Mouse (Mus musculus): ENCODE results near the gene Slc5a4a. TPM values are rescaled to one million over a fixed set of nuclear protein-coding genes. Genes with fewer than 3 reads are reported as not detected.
A peak's percentile ranks its signal among the peaks of the same experiment; 100 is the strongest.

Slc5a4a gene
- polyA plus RNA-seq, 1 experiment from 2014 or later, result not detected

- Histone ChIP-seq H3K9me3 (ENCODE audit: control insufficient read depth, low read length) (no peaks in the 10 kb centered on the region), H3K4me1 (ENCODE audit: control insufficient read depth, insufficient read depth, low read length) (no peaks in the 10 kb centered on the region), H3K4me2 (no peak overlapping the region), H3K36me3 (ENCODE audit: control insufficient read depth, insufficient read depth, low read length) (no peaks in the 10 kb centered on the region), H3K27ac (ENCODE audit: low read depth, low read length) (no peak overlapping the region), H3K27me3 (ENCODE audit: control insufficient read depth, insufficient read depth, low read length) (no peaks in the 10 kb centered on the region), H3K9ac (ENCODE audit: low read length) (no peak overlapping the region), H3K4me3 (ENCODE audit: low read depth, low read length) (no peak overlapping the region)
- 80% methylated on average over 7 of the region's 7 CpGs for WGBS
- ATAC-seq (ENCODE audit: low FRiP score) (no peak), DNase-seq (ENCODE audit: low spot score, missing footprints) (no peak)
Observed at GRCm38 (mm10) chr10:76155911-76156310, 8.7 kb downstream of the Slc5a4a start.

GRCm38 (mm10) chr10:76157528-76157927 is 10.3 kb downstream of the Slc5a4a start:
- H3K27me3 ChIP-seq (ENCODE audit: control insufficient read depth, insufficient read depth, low read length), result no peaks in the 10 kb centered on the region
- ATAC-seq (ENCODE audit: low FRiP score), result no peak
- no peak for DNase-seq (ENCODE audit: low spot score, missing footprints)
- H3K4me1 ChIP-seq (ENCODE audit: control insufficient read depth, insufficient read depth, low read length), result no peaks in the 10 kb centered on the region
- no peak overlapping the region for H3K4me2 ChIP-seq
- no peak overlapping the region for H3K9ac ChIP-seq (ENCODE audit: low read length)
- no peak overlapping the region for H3K27ac ChIP-seq (ENCODE audit: low read depth, low read length)
- H3K9me3 ChIP-seq (ENCODE audit: control insufficient read depth, low read length), result no peaks in the 10 kb centered on the region
- no peak overlapping the region for H3K4me3 ChIP-seq (ENCODE audit: low read depth, low read length)
- H3K36me3 ChIP-seq (ENCODE audit: control insufficient read depth, insufficient read depth, low read length), result no peaks in the 10 kb centered on the region
- 85% methylated on average over 5 of the region's 5 CpGs for WGBS

- ATAC-seq (ENCODE audit: low FRiP score) (no peak), DNase-seq (ENCODE audit: low spot score, missing footprints) (no peak)
- Histone ChIP-seq H3K4me2 (no peak overlapping the region), H3K9me3 (ENCODE audit: control insufficient read depth, low read length) (no peaks in the 10 kb centered on the region), H3K27me3 (ENCODE audit: control insufficient read depth, insufficient read depth, low read length) (no peaks in the 10 kb centered on the region), H3K4me3 (ENCODE audit: low read depth, low read length) (no peak overlapping the region), H3K4me1 (ENCODE audit: control insufficient read depth, insufficient read depth, low read length) (no peaks in the 10 kb centered on the region), H3K9ac (ENCODE audit: low read length) (no peak overlapping the region), H3K36me3 (ENCODE audit: control insufficient read depth, insufficient read depth, low read length) (no peaks in the 10 kb centered on the region), H3K27ac (ENCODE audit: low read depth, low read length) (no peak overlapping the region)
- 86% methylated on average over 1 of the region's 1 CpGs for WGBS
Observed at GRCm38 (mm10) chr10:76158009-76158408, 10.8 kb downstream of the Slc5a4a start.

- Histone ChIP-seq H3K27me3 (ENCODE audit: control insufficient read depth, insufficient read depth, low read length) (no peaks in the 10 kb centered on the region), H3K4me2 (no peak overlapping the region), H3K9ac (ENCODE audit: low read length) (no peak overlapping the region), H3K4me3 (ENCODE audit: low read depth, low read length) (no peak overlapping the region), H3K27ac (ENCODE audit: low read depth, low read length) (no peak overlapping the region), H3K36me3 (ENCODE audit: control insufficient read depth, insufficient read depth, low read length) (no peaks in the 10 kb centered on the region), H3K9me3 (ENCODE audit: control insufficient read depth, low read length) (no peaks in the 10 kb centered on the region), H3K4me1 (ENCODE audit: control insufficient read depth, insufficient read depth, low read length) (no peaks in the 10 kb centered on the region)
- ATAC-seq (ENCODE audit: low FRiP score), result peak; percentile 59; the same call in 1 of the 2 replicates
- 31% methylated on average over 2 of the region's 2 CpGs for WGBS
- DNase-seq (ENCODE audit: low spot score, missing footprints), result no peak
Observed at GRCm38 (mm10) chr10:76174899-76175298, 27.6 kb downstream of the Slc5a4a start.

- H3K4me3 ChIP-seq (ENCODE audit: low read depth, low read length), result no peak overlapping the region
- no peak overlapping the region for H3K9ac ChIP-seq (ENCODE audit: low read length)
- no peak for ATAC-seq (ENCODE audit: low FRiP score)
- H3K4me2 ChIP-seq, result no peak overlapping the region
- no peak for DNase-seq (ENCODE audit: low spot score, missing footprints)
- no peak overlapping the region for H3K27ac ChIP-seq (ENCODE audit: low read depth, low read length)
- no peaks in the 10 kb centered on the region for H3K36me3 ChIP-seq (ENCODE audit: control insufficient read depth, insufficient read depth, low read length)
- H3K4me1 ChIP-seq (ENCODE audit: control insufficient read depth, insufficient read depth, low read length), result no peaks in the 10 kb centered on the region
- H3K27me3 ChIP-seq (ENCODE audit: control insufficient read depth, insufficient read depth, low read length), result no peaks in the 10 kb centered on the region
- no peaks in the 10 kb centered on the region for H3K9me3 ChIP-seq (ENCODE audit: control insufficient read depth, low read length)
- WGBS, result 88% methylated on average over 4 of the region's 4 CpGs
Observed at GRCm38 (mm10) chr10:76185216-76185615, 38.0 kb downstream of the Slc5a4a start.

- Histone ChIP-seq H3K27me3 (ENCODE audit: control insufficient read depth, insufficient read depth, low read length) (no peaks in the 10 kb centered on the region), H3K36me3 (ENCODE audit: control insufficient read depth, insufficient read depth, low read length) (no peaks in the 10 kb centered on the region)
- ATAC-seq (ENCODE audit: low FRiP score), result no peak
Observed at GRCm38 (mm10) chr10:76188010-76188409, 40.8 kb downstream of the Slc5a4a start.

GRCm38 (mm10) chr10:76201416-76201815 is 54.2 kb downstream of the Slc5a4a start:
- ATAC-seq (ENCODE audit: low FRiP score) (no peak), DNase-seq (ENCODE audit: low spot score, missing footprints) (no peak)
- Histone ChIP-seq H3K4me2 (no peak overlapping the region), H3K36me3 (ENCODE audit: control insufficient read depth, insufficient read depth, low read length) (no peaks in the 10 kb centered on the region), H3K27ac (ENCODE audit: low read depth, low read length) (no peak overlapping the region), H3K9ac (ENCODE audit: low read length) (no peak overlapping the region), H3K27me3 (ENCODE audit: control insufficient read depth, insufficient read depth, low read length) (no peaks in the 10 kb centered on the region), H3K4me3 (ENCODE audit: low read depth, low read length) (no peak overlapping the region), H3K4me1 (ENCODE audit: control insufficient read depth, insufficient read depth, low read length) (no peaks in the 10 kb centered on the region), H3K9me3 (ENCODE audit: control insufficient read depth, low read length) (no peaks in the 10 kb centered on the region)
- 87% methylated on average over 3 of the region's 3 CpGs for WGBS

More at GRCm38 (mm10) chr10:76188010-76188409, 40.8 kb downstream of the Slc5a4a start:
- no peaks in the 10 kb centered on the region for H3K9me3 ChIP-seq (ENCODE audit: control insufficient read depth, low read length)
- no peak for DNase-seq (ENCODE audit: low spot score, missing footprints)
- no peak overlapping the region for H3K4me2 ChIP-seq
- no peak overlapping the region for H3K4me3 ChIP-seq (ENCODE audit: low read depth, low read length)
- no peaks in the 10 kb centered on the region for H3K4me1 ChIP-seq (ENCODE audit: control insufficient read depth, insufficient read depth, low read length)
- 92% methylated on average over 1 of the region's 1 CpGs for WGBS
- no peak overlapping the region for H3K9ac ChIP-seq (ENCODE audit: low read length)
- no peak overlapping the region for H3K27ac ChIP-seq (ENCODE audit: low read depth, low read length)

GRCm38 (mm10) chr10:76201978-76202377 is 54.7 kb downstream of the Slc5a4a start:
- Histone ChIP-seq H3K27me3 (ENCODE audit: control insufficient read depth, insufficient read depth, low read length) (no peaks in the 10 kb centered on the region), H3K4me2 (no peak overlapping the region), H3K27ac (ENCODE audit: low read depth, low read length) (no peak overlapping the region), H3K36me3 (ENCODE audit: control insufficient read depth, insufficient read depth, low read length) (no peaks in the 10 kb centered on the region), H3K4me1 (ENCODE audit: control insufficient read depth, insufficient read depth, low read length) (no peaks in the 10 kb centered on the region), H3K4me3 (ENCODE audit: low read depth, low read length) (no peak overlapping the region), H3K9ac (ENCODE audit: low read length) (no peak overlapping the region), H3K9me3 (ENCODE audit: control insufficient read depth, low read length) (no peaks in the 10 kb centered on the region)
- DNase-seq (ENCODE audit: low spot score, missing footprints) (peak; percentile 96), ATAC-seq (ENCODE audit: low FRiP score) (no peak)
- 18% methylated on average over 7 of the region's 7 CpGs for WGBS

- Histone ChIP-seq H3K27me3 (ENCODE audit: control insufficient read depth, insufficient read depth, low read length) (no peaks in the 10 kb centered on the region), H3K4me2 (peak overlapping the region; percentile 44), H3K27ac (ENCODE audit: low read depth, low read length) (no peak overlapping the region), H3K4me1 (ENCODE audit: control insufficient read depth, insufficient read depth, low read length) (no peaks in the 10 kb centered on the region), H3K9me3 (ENCODE audit: control insufficient read depth, low read length) (no peaks in the 10 kb centered on the region), H3K4me3 (ENCODE audit: low read depth, low read length) (peak overlapping the region; percentile 25), H3K9ac (ENCODE audit: low read length) (peak overlapping the region; percentile 56), H3K36me3 (ENCODE audit: control insufficient read depth, insufficient read depth, low read length) (peaks cover 5% of the 10 kb centered on the region; the same call in 1 of the 2 replicates)
- WGBS, result 20% methylated on average over 18 of the region's 18 CpGs
- peak; percentile 88 for DNase-seq (ENCODE audit: low spot score, missing footprints)
- 0 out of 2 replicates have a peak, but pooled peaks have one; percentile 19 for ATAC-seq (ENCODE audit: low FRiP score)
Observed at GRCm38 (mm10) chr10:76203798-76204283, 56.6 kb downstream of the Slc5a4a start.

Data from midbrain, embryonic 11.5 days (tissue).